ENCODE assay signal across 16 mouse cellular contexts in genomic region chr4:140880207-140880606, GRCm38 (mm10). TPM values are rescaled to one million over a fixed set of nuclear protein-coding genes. Genes with fewer than 3 reads are reported as not detected.
"Had no signal": no experiment of that assay in that cellular context is flagged by ENCODE, and none has a peak within 500 bp of the region (broad histone marks: within the 10 kb centered on the region; RNA-seq: fewer than 3 reads in every experiment).

No protein-coding gene starts in this region.

- DNase-seq: lung, postnatal 10 days; lung, postnatal 36 days; thymus, postnatal 25 days had no signal

- H3K9ac ChIP-seq: limb, embryonic 12.5 days; limb, embryonic 15.5 days; liver, embryonic 14.5 days; lung, embryonic 15.5 days; midbrain, embryonic 13.5 days; neural tube, embryonic 13.5 days had no signal

- H3K4me3 ChIP-seq: limb, embryonic 12.5 days; limb, embryonic 15.5 days; lung, embryonic 15.5 days; megakaryocyte, embryonic 14.5 days; midbrain, embryonic 10.5 days; midbrain, embryonic 13.5 days; myocyte; neural tube, embryonic 13.5 days had no signal

- H3K36me3 ChIP-seq: limb, embryonic 12.5 days; limb, embryonic 15.5 days; lung, embryonic 15.5 days; midbrain, embryonic 10.5 days; midbrain, embryonic 13.5 days; neural tube, embryonic 13.5 days had no signal

- H3K9me3 ChIP-seq: lung, embryonic 15.5 days; neural tube, embryonic 13.5 days had no signal

- H3K27me3 ChIP-seq: limb, embryonic 12.5 days; limb, embryonic 15.5 days; lung, embryonic 15.5 days; midbrain, embryonic 13.5 days; neural tube, embryonic 13.5 days had no signal

- H3K4me1 ChIP-seq: lung, embryonic 15.5 days had no signal

- H3K27ac ChIP-seq: limb, embryonic 12.5 days; limb, embryonic 15.5 days; liver, embryonic 14.5 days; lung, embryonic 15.5 days; midbrain, embryonic 10.5 days; midbrain, embryonic 13.5 days; neural tube, embryonic 13.5 days had no signal

- ATAC-seq: midbrain, embryonic 16.5 days had no signal

- H3K4me2 ChIP-seq: limb, embryonic 12.5 days; limb, embryonic 15.5 days; lung, embryonic 15.5 days; midbrain, embryonic 13.5 days; neural tube, embryonic 13.5 days had no signal

RNA-seq across cellular contexts. Expression of gene Padi1, which starts 34.6 kb away (rescaled TPM):
- total RNA-seq: layer of hippocampus, adult 18-20 months; layer of hippocampus, postnatal 14 days; left cerebral cortex, postnatal 14 days had no signal
- polyA plus RNA-seq: midbrain, embryonic 13.5 days had no signal
